Mouse (Mus musculus) left cerebral cortex, adult 9 months (tissue): ENCODE data around the gene Ubqln5.

ENCODE experiments used
- DNase-seq, 2 experiments: peaks; one replicate each; pipeline ENCODE4 v3.0.0; 2022; ENCODE audit warnings: low spot score in 2 of 2

Ubqln5 gene

GRCm38 (mm10) chr7:104129726-104130125, at the start of gene Ubqln5:
Ubqln5 (minus strand) TSS chr7:104129826.
- no peak for DNase-seq

- DNase-seq, result no peak
These were observed 49.4 kb upstream of the Ubqln5 start for GRCm38 (mm10) chr7:104179074-104179473.

GRCm38 (mm10) chr7:104178422-104179054, 48.9 kb upstream of the Ubqln5 start:
- DNase-seq, result no peak

GRCm38 (mm10) chr7:104175085-104175484, 45.5 kb upstream of the Ubqln5 start:
- no peak for DNase-seq

- no peak for DNase-seq
These were observed 40.1 kb upstream of the Ubqln5 start for GRCm38 (mm10) chr7:104169634-104170204.

- DNase-seq, result no peak
These were observed 37.5 kb upstream of the Ubqln5 start for GRCm38 (mm10) chr7:104167105-104167504.

- DNase-seq, result no peak
These were observed 20.8 kb upstream of the Ubqln5 start, which contains the start of gene Ubqlnl for GRCm38 (mm10) chr7:104150456-104150855. Ubqlnl (minus strand) TSS chr7:104150556.

GRCm38 (mm10) chr7:104143179-104143578, 13.6 kb upstream of the Ubqln5 start, which contains the start of gene Ubqln3:
Ubqln3 (minus strand) TSS chr7:104143279.
- no peak for DNase-seq

GRCm38 (mm10) chr7:104137305-104137704, 7.7 kb upstream of the Ubqln5 start, which contains the start of gene Olfr643:
Olfr643 (minus strand) TSS chr7:104137405.
- no peak for DNase-seq

- DNase-seq, result no peak
These were observed 25.0 kb downstream of the Ubqln5 start, which contains the start of gene Olfr646 for GRCm38 (mm10) chr7:104104757-104104972. Olfr646 (plus strand) TSS chr7:104104873.

GRCm38 (mm10) chr7:104103913-104104756, 25.5 kb downstream of the Ubqln5 start:
- DNase-seq, result no peak

GRCm38 (mm10) chr7:104085365-104085764, 44.3 kb downstream of the Ubqln5 start, which contains the start of gene Olfr645:
Olfr645 (minus strand) TSS chr7:104085465.
- DNase-seq, result no peak
